Mouse (Mus musculus) adrenal gland (tissue): ENCODE measurements around the gene Rab11fip3.

ENCODE experiments used
- intact Hi-C: fragments of 180-260 bp; cut with DNase I; formaldehyde crosslinking; loops from one replicate; pipeline ENCODE4 v1.15.1; 2025

Gene Rab11fip3

DNA sequence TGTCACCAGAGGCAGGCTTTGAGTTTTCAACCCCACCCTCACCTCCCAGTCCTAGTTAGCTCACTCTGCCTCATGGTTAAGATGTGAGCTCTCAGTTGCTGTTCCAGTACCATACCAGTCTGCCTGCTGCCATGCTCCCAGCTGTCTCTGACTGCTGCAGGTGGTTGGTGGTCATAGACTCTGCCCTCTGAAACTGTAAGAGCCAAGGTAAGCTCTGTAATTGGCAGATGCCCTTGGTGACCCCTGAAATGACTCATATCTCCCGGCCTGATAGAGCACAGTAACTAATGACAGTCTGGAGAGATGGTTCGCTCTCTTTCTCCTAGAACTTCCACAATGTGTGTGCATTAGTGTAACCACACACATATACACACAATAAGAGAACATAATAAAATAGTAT lies 65.5 kb downstream of the Rab11fip3 start:
- intact Hi-C loops: no loop called here

GRCm38 (mm10) chr17:25998425-25998824 lies 70.9 kb downstream of the Rab11fip3 start:
- intact Hi-C loops: no loop called here

GRCm38 (mm10) chr17:25993489-25993888 lies 75.9 kb downstream of the Rab11fip3 start:
- intact Hi-C loops: no loop called here

DNA sequence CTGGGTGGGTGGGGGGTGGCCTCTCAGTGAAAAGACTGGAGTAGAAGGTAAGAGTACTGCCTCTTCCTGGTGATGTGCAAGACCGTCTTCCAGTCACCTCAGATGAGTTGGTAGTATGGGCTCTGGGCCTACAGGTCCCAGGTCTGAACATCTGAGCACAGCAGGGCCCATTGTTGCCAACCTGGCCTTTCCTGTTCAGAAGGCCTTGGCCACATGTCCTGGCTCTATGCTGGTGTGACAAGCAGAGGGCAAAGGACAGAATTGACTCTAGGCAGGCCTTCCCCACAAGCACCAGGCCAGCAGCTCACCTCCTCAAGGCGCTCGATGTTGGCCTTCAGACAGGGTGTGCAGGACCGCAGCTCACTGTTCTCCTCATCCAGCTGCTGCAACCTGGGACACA lies 77.1 kb downstream of the Rab11fip3 start:
- intact Hi-C loops: no loop called here

DNA sequence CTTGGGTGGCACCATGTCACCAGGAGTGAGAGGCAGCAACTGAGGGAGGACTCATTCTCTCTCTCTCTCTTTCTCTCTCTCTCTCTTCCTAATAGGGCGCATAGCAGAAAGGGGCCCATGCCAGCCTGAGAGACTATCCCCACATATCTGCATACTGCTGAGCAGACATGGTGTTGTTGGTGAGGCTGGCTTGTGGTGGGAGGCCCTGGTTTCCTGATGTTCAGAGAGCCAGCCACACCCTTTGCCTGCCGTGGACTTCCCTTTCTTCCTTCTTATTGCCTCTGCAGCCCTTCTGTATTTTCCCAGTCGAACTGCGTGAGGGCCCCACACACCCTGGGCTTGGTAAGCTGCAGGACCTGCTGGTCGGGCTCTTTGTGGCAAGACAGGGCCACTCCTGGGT lies 79.0 kb downstream of the Rab11fip3 start:
- intact Hi-C loops: no loop called here

- intact Hi-C loops: loop anchor here (5.0 kb wide), 1 partner anchor 103 kb away; the partner anchor contains the start of gene Wfikkn1
Observed at GRCm38 (mm10) chr17:25985306-25986294, 83.8 kb downstream of the Rab11fip3 start, which contains the start of gene Capn15. TSS of gene Capn15 (minus strand) at chr17:25985796.

DNA sequence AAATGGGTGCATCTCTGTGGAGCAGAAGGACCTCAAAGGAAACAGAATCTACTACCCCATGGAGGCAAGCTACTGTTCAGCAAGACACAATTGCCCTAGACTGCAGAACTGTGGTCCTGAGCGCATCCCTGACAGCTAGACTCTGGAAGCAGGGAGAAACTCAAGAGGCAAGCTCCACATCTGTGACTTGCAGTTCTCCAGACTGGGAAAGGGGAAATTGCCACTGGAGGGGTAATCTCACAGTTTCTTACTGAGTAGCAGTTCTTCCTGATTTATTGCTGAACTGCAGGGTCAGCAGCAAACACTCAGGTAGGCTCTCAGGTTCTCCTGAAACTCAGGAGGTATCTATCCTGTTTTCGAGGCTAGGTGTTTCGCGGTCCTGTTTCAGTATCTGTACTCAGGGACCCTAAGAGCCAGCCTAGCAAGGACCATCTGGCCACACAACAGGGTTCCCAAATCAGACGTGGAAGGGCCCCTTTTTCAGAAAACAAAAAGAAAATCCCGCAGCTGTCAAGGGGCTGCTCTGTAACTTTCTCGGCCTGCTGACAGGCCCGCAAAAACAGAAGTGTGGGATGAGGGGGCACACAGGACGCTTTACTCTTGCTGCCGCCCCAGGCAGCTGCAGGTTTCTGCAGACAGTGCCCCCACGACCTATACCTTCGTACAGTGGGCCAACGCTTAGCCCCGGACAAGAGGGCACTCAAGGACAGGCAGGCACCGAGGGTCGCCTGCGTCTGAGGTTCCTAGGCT lies 84.6 kb downstream of the Rab11fip3 start:
- intact Hi-C loops: loop anchor here (5.0 kb wide), 1 partner anchor 102 kb away; the partner anchor contains the start of gene Wfikkn1

DNA sequence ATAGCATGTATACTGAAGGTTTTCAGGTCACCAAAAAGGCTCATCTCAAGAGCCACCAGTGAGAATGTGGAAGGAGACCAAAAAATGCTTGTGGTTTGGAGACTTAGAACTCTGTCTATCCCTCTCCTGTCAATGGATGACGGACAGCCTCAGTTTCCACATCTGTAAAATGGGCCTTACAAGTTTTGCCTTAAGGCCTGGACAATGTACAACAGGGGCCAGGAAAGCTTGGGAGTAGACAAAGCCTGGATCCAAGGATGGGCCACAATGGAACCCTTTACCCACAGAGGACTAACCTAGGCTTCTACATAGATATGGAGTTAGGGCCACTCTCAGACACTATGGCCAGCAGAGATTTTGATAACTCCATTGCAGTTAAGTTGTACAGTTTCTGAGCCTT lies 85.3 kb downstream of the Rab11fip3 start:
- intact Hi-C loops: no loop called here

- intact Hi-C loops: no loop called here
Observed at GRCm38 (mm10) chr17:25982913-25983312, 86.4 kb downstream of the Rab11fip3 start.

- intact Hi-C loops: no loop called here
Observed at GRCm38 (mm10) chr17:25980854-25981253, 88.5 kb downstream of the Rab11fip3 start.

GRCm38 (mm10) chr17:25979829-25980738 lies 89.3 kb downstream of the Rab11fip3 start:
- intact Hi-C loops: no loop called here

DNA sequence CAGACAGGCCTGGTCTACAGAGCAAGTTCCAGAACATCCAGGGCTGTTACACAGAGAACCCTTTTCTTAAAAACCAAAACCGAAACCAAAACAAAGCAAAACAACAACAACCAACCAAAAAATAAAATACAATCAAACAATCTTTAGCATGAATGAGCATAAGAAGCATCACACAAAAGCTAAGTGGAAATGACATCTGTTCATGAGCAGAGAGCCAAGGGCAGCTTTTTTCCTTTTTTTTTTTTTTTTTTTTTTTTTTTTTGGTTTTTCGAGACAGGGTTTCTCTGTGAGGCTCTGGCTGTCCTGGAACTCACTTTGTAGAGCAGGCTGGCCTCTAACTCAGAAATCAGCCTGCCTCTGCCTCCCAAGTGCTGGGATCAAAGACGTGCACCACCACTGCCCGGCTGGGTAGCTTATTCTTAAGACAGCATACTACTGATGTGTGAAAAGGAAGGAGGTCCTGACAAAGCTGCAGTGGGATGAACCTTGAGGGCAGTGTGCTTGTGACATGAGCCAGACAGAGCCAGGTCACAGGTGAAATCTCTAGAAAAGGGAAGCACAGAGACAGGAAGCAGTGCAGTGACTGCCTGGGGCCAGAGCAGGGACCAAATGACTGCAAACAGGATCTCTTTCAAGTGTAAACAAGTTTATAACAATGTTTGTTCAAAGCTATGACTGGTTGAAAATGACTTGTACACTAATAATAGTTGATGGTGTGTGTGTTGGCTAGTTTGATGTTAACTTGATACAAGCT lies 98.2 kb downstream of the Rab11fip3 start:
- intact Hi-C loops: no loop called here

DNA sequence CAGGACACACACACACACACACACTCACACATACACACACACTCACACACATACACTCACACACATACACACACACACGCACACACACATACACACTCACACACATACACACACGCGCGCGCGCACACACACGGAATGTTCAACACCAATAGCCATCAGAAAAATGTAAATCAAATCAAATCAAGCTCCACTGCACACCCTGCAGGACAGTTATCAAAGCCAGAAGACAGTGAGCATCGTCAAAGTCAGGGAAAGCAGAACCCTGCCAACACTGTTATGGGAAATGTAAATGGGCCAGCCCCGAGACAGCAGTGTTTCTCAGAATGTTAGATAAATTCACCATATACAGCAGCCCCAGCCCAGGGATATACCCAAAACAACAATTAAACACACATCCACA lies 98.9 kb downstream of the Rab11fip3 start:
- intact Hi-C loops: no loop called here

GRCm38 (mm10) chr17:25968176-25968575 lies 101.2 kb downstream of the Rab11fip3 start:
- intact Hi-C loops: no loop called here

DNA sequence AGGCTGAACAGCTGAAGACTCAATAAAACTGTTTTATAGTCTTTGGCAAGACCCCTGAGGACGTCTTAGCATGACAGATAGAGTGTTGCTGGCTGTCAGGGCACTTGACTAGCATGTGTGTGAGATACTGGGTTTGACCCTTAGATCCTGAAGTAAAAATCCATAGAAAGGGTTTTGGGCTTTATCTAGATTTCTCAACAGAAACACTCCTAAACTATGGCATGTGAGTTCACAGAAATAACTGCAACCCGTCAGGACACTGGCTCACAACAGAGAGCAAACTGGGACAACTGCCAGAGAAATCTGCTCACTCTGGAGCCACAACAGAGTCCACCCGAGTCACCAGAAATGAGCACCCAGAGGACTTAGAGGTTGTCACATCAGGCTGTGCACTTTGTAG lies 101.7 kb downstream of the Rab11fip3 start:
- intact Hi-C loops: no loop called here

GRCm38 (mm10) chr17:25964271-25964670 lies 105.1 kb downstream of the Rab11fip3 start:
- intact Hi-C loops: no loop called here

- intact Hi-C loops: no loop called here
Observed at GRCm38 (mm10) chr17:25962413-25962905, 106.9 kb downstream of the Rab11fip3 start.

DNA sequence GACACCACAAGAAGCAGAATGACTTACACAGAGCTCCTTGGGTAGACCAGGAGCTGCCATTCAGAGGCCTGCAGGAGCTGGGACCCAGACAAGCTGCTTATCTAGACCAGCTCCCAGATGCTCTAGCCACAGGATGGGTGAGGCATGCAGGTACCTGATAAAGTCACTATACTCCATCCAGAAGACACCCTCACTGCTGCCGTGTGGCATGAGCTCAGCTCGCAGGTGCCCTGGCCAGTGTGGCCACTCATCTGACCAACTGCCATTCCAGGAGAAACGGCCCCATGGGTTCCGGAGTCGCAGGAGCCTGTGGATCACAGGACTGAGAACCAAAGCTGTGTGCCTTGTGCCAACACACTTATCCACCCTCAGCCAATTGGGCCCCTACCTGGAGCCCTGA lies 107.8 kb downstream of the Rab11fip3 start:
- intact Hi-C loops: no loop called here

GRCm38 (mm10) chr17:25959630-25960467 lies 109.5 kb downstream of the Rab11fip3 start:
- intact Hi-C loops: no loop called here
